ENCODE assay signal across 12 mouse cellular contexts in genomic region chr5:134410307-134410836, GRCm38 (mm10). TPM values are rescaled to one million over a fixed set of nuclear protein-coding genes. Genes with fewer than 3 reads are reported as not detected.
DNase-seq lines count a peak whose midpoint lies in the region; ATAC-seq and TF ChIP-seq lines count a peak whose summit lies in the region.
"Had no signal": no experiment of that assay in that cellular context is flagged by ENCODE, and none has a peak within 500 bp of the region (broad histone marks: within the 10 kb centered on the region; RNA-seq: fewer than 3 reads in every experiment).

No protein-coding gene starts in this region.

- ATAC-seq in hindbrain, embryonic 12.5 days (ENCODE audit: low FRiP score), result 0 out of 2 replicates have a peak, but pooled peaks have one; percentile 22
- ATAC-seq in hindbrain, embryonic 16.5 days, result no peak; the same call in 1 of the 2 replicates
- ATAC-seq in midbrain, postnatal 0 days (ENCODE audit: low FRiP score), result 0 out of 2 replicates have a peak, but pooled peaks have one; percentile 16
- peak; percentile 35 for ATAC-seq in intestine, postnatal 0 days
- ATAC-seq in stomach, embryonic 15.5 days (ENCODE audit: insufficient read depth, low FRiP score, low read depth), result peak; percentile 51
- ATAC-seq: CD4-positive, CD25-positive, alpha-beta regulatory T cell, adult 4 months had no signal

- H3K36me3 ChIP-seq in hindbrain, embryonic 12.5 days, result peaks cover 92% of the 10 kb centered on the region
- H3K36me3 ChIP-seq in hindbrain, embryonic 16.5 days (ENCODE audit: control insufficient read depth, insufficient read depth, low read length), result peaks cover 62% of the 10 kb centered on the region
- H3K36me3 ChIP-seq in midbrain, postnatal 0 days (ENCODE audit: insufficient read depth, low read length), result peaks cover 57% of the 10 kb centered on the region
- peaks cover 19% of the 10 kb centered on the region for H3K36me3 ChIP-seq in midbrain, embryonic 10.5 days
- H3K36me3 ChIP-seq in intestine, postnatal 0 days (ENCODE audit: control insufficient read depth, insufficient read depth), result peaks cover 81% of the 10 kb centered on the region
- H3K36me3 ChIP-seq in stomach, embryonic 15.5 days, result peaks cover 63% of the 10 kb centered on the region

- no peak overlapping the region for H3K9ac ChIP-seq in hindbrain, embryonic 12.5 days
- no peak overlapping the region for H3K9ac ChIP-seq in hindbrain, embryonic 16.5 days (ENCODE audit: low read depth, low read length)
- no peak overlapping the region for H3K9ac ChIP-seq in midbrain, postnatal 0 days (replicated peaks; ENCODE audit: low read length, poor library complexity, severe bottlenecking)
- H3K9ac ChIP-seq in intestine, postnatal 0 days (ENCODE audit: low read depth, low read length), result no peak overlapping the region
- H3K9ac ChIP-seq in stomach, embryonic 15.5 days, result no peak overlapping the region
- H3K9ac ChIP-seq: forebrain, embryonic 12.5 days had no signal

- H3K4me1 ChIP-seq in hindbrain, embryonic 12.5 days, result no peaks in the 10 kb centered on the region
- H3K4me1 ChIP-seq in hindbrain, embryonic 16.5 days (ENCODE audit: control insufficient read depth, insufficient read depth, low read depth, low read length), result no peaks in the 10 kb centered on the region
- H3K4me1 ChIP-seq in midbrain, postnatal 0 days (ENCODE audit: insufficient read depth, low read length), result no peaks in the 10 kb centered on the region
- no peaks in the 10 kb centered on the region for H3K4me1 ChIP-seq in midbrain, embryonic 10.5 days
- no peaks in the 10 kb centered on the region for H3K4me1 ChIP-seq in intestine, postnatal 0 days (replicated peaks; ENCODE audit: control insufficient read depth, insufficient read depth, low read length)
- H3K4me1 ChIP-seq in stomach, embryonic 15.5 days, result no peaks in the 10 kb centered on the region
- H3K4me1 ChIP-seq: forebrain, embryonic 12.5 days had no signal

- no peaks in the 10 kb centered on the region for H3K9me3 ChIP-seq in hindbrain, embryonic 12.5 days (replicated peaks)
- H3K9me3 ChIP-seq in hindbrain, embryonic 16.5 days (ENCODE audit: control insufficient read depth, low read length), result no peaks in the 10 kb centered on the region
- H3K9me3 ChIP-seq in midbrain, postnatal 0 days (ENCODE audit: low read length), result no peaks in the 10 kb centered on the region
- H3K9me3 ChIP-seq in midbrain, embryonic 10.5 days (replicated peaks), result no peaks in the 10 kb centered on the region
- H3K9me3 ChIP-seq in intestine, postnatal 0 days (ENCODE audit: control insufficient read depth), result no peaks in the 10 kb centered on the region
- no peaks in the 10 kb centered on the region for H3K9me3 ChIP-seq in stomach, embryonic 15.5 days
- H3K9me3 ChIP-seq: forebrain, embryonic 12.5 days had no signal

- H3K27ac ChIP-seq in hindbrain, embryonic 12.5 days, result no peak overlapping the region
- no peak overlapping the region for H3K27ac ChIP-seq in hindbrain, embryonic 16.5 days (ENCODE audit: low read depth, low read length)
- no peak overlapping the region for H3K27ac ChIP-seq in midbrain, postnatal 0 days (ENCODE audit: low read depth, low read length)
- no peak overlapping the region for H3K27ac ChIP-seq in midbrain, embryonic 10.5 days (replicated peaks)
- no peak overlapping the region for H3K27ac ChIP-seq in intestine, postnatal 0 days (ENCODE audit: low read depth, low read length)
- no peak overlapping the region for H3K27ac ChIP-seq in stomach, embryonic 15.5 days
- H3K27ac ChIP-seq: forebrain, embryonic 12.5 days had no signal

- H3K4me2 ChIP-seq in hindbrain, embryonic 12.5 days (replicated peaks), result no peak overlapping the region
- H3K4me2 ChIP-seq in hindbrain, embryonic 16.5 days (ENCODE audit: low read length), result no peak overlapping the region
- no peak overlapping the region for H3K4me2 ChIP-seq in midbrain, postnatal 0 days (ENCODE audit: low read depth, low read length, poor library complexity, severe bottlenecking)
- H3K4me2 ChIP-seq in intestine, postnatal 0 days (replicated peaks; ENCODE audit: low read depth), result no peak overlapping the region
- no peak overlapping the region for H3K4me2 ChIP-seq in stomach, embryonic 15.5 days
- H3K4me2 ChIP-seq: forebrain, embryonic 12.5 days had no signal

- no peaks in the 10 kb centered on the region for H3K27me3 ChIP-seq in hindbrain, embryonic 12.5 days
- H3K27me3 ChIP-seq in hindbrain, embryonic 16.5 days (replicated peaks; ENCODE audit: control insufficient read depth, insufficient read depth, low read length), result no peaks in the 10 kb centered on the region
- H3K27me3 ChIP-seq in midbrain, postnatal 0 days (ENCODE audit: insufficient read depth, low read length), result no peaks in the 10 kb centered on the region
- no peaks in the 10 kb centered on the region for H3K27me3 ChIP-seq in midbrain, embryonic 10.5 days (ENCODE audit: low read depth, poor library complexity, severe bottlenecking)
- H3K27me3 ChIP-seq in intestine, postnatal 0 days (replicated peaks; ENCODE audit: control insufficient read depth, insufficient read depth, low read length), result no peaks in the 10 kb centered on the region
- H3K27me3 ChIP-seq in stomach, embryonic 15.5 days (replicated peaks), result no peaks in the 10 kb centered on the region
- H3K27me3 ChIP-seq: forebrain, embryonic 12.5 days had no signal

- no peak for DNase-seq in midbrain, postnatal 0 days (ENCODE audit: low spot score)
- DNase-seq in midbrain, embryonic 10.5 days (ENCODE audit: low spot score), result no peak
- DNase-seq in right cerebral cortex, postnatal 14 days, result no peak
- DNase-seq in spleen, postnatal 36 days (ENCODE audit: low spot score in 2 of 2), result no peak
- DNase-seq: gastrocnemius, postnatal 25 days; layer of hippocampus, adult 9-11 months had no signal

- TF ChIP-seq CTCF in midbrain, postnatal 0 days (IDR thresholded peaks at IDR 0.05), result no peak
- TF ChIP-seq CTCF in intestine, postnatal 0 days (IDR thresholded peaks at IDR 0.05; ENCODE audit: low read depth), result no peak

- no peak overlapping the region for H3K4me3 ChIP-seq in hindbrain, embryonic 12.5 days
- no peak overlapping the region for H3K4me3 ChIP-seq in hindbrain, embryonic 16.5 days (ENCODE audit: low read length)
- H3K4me3 ChIP-seq in midbrain, postnatal 0 days (ENCODE audit: low read depth, low read length), result no peak overlapping the region
- H3K4me3 ChIP-seq in midbrain, embryonic 10.5 days, result no peak overlapping the region
- H3K4me3 ChIP-seq in intestine, postnatal 0 days (ENCODE audit: low read depth, low read length), result no peak overlapping the region
- no peak overlapping the region for H3K4me3 ChIP-seq in stomach, embryonic 15.5 days (replicated peaks)
- H3K4me3 ChIP-seq: forebrain, embryonic 12.5 days had no signal

- 88% methylated on average over 7 of the region's 7 CpGs for WGBS in hindbrain, embryonic 12.5 days
- WGBS in hindbrain, embryonic 16.5 days, result 96% methylated on average over 7 of the region's 7 CpGs
- WGBS in midbrain, postnatal 0 days, result 98% methylated on average over 7 of the region's 7 CpGs
- 92% methylated on average over 7 of the region's 7 CpGs for WGBS in midbrain, embryonic 10.5 days
- 88% methylated on average over 7 of the region's 7 CpGs for WGBS in intestine, postnatal 0 days
- WGBS in stomach, embryonic 15.5 days, result 89% methylated on average over 7 of the region's 7 CpGs

RNA-seq across cellular contexts. Expression of gene Gtf2ird1, which starts 46.1 kb away (rescaled TPM):
- polyA plus RNA-seq in hindbrain, embryonic 12.5 days (2016; fragmentation: Nextera tagmentation; extraction: Ambion mirVana), result 95.9 and 99.9 TPM in 2 replicates
- polyA plus RNA-seq in hindbrain, embryonic 16.5 days (2015; fragmentation: Nextera tagmentation; extraction: Ambion mirVana), result 49.3 and 67.3 TPM in 2 replicates
- total RNA-seq in midbrain, postnatal 0 days (2014; rRNA removed), result 53.4 and 69.5 TPM in 2 replicates
- 50.9 and 54.3 TPM in 2 replicates for polyA plus RNA-seq in midbrain, postnatal 0 days (2015; fragmentation: Nextera tagmentation; extraction: Ambion mirVana)
- polyA plus RNA-seq in midbrain, embryonic 10.5 days (2016; fragmentation: Nextera tagmentation; extraction: Ambion mirVana), result 96.4 and 109 TPM in 2 replicates
- 42.8 and 46.8 TPM in 2 replicates for polyA plus RNA-seq in intestine, postnatal 0 days (2015; fragmentation: Nextera tagmentation; extraction: Ambion mirVana)
- polyA plus RNA-seq in stomach, embryonic 15.5 days (2015; fragmentation: Nextera tagmentation; extraction: Ambion mirVana), result 83.6 and 90.8 TPM in 2 replicates
